Mouse (Mus musculus) heart, embryonic 13.5 days (tissue): ENCODE measurements around the gene Ash1l. TPM values are rescaled to one million over a fixed set of nuclear protein-coding genes. Genes with fewer than 3 reads are reported as not detected.

Experiments
- ATAC-seq: fragments of 200-750 bp; cut with Nextera tagmentation; 2 replicates; pipeline ENCODE4 v1.8.0; 2017; ENCODE audit warnings: moderate TSS enrichment; ENCODE audit not compliant: insufficient number of reproducible peaks, low FRiP score, low TSS enrichment; ENCODE audit errors: extremely low read depth
- H3K27ac ChIP-seq: fragments of 300-500 bp; sonication (generic); replicated peaks from 2 replicates; pipeline ENCODE4 v1.5.1; 2015; ENCODE audit warnings: moderate library complexity, mild to moderate bottlenecking, inconsistent platforms
- H3K27me3 ChIP-seq: fragments of 300-500 bp; sonication (generic); replicated peaks from 2 replicates; pipeline ENCODE4 v1.6.1; 2015; ENCODE audit warnings: mild to moderate bottlenecking, inconsistent platforms
- H3K36me3 ChIP-seq: fragments of 300-500 bp; sonication (generic); 2 replicates; pipeline ENCODE4 v1.6.1; 2015; ENCODE audit warnings: mild to moderate bottlenecking, inconsistent platforms
- H3K4me1 ChIP-seq: fragments of 300-500 bp; sonication (generic); 2 replicates; pipeline ENCODE4 v1.6.1; 2015; ENCODE audit warnings: inconsistent platforms
- H3K4me2 ChIP-seq: fragments of 300-500 bp; sonication (generic); 2 replicates; pipeline ENCODE4 v1.6.1; 2015; ENCODE audit warnings: inconsistent platforms, mild to moderate bottlenecking, moderate library complexity
- H3K4me3 ChIP-seq: fragments of 300-500 bp; sonication (generic); 2 replicates; pipeline ENCODE4 v1.5.1; 2015; ENCODE audit warnings: moderate library complexity, mild to moderate bottlenecking, inconsistent platforms
- H3K9ac ChIP-seq: fragments of 300-500 bp; sonication (generic); 2 replicates; pipeline ENCODE4 v1.6.1; 2015; ENCODE audit warnings: inconsistent platforms, mild to moderate bottlenecking, moderate library complexity
- H3K9me3 ChIP-seq: fragments of 300-500 bp; sonication (generic); 2 replicates; pipeline ENCODE4 v1.6.1; 2016; ENCODE audit warnings: inconsistent platforms
- WGBS: fragments of 180-500 bp; shearing (Covaris S2); methylation state at CpG from one replicate; pipeline ENCODE4 v1.1.7; 2015; ENCODE audit warnings: mixed read lengths; 5-methylcytosine and 5-hydroxymethylcytosine counted together
- polyA plus RNA-seq: library from polyadenylated mRNA; unstranded; fragments of >200 nt; fragmentation: Nextera tagmentation; extraction: Ambion mirVana; gene quantifications from 2 replicates; pipeline ENCODE4 v1.2.1, GENCODE M21; 2015

The Ash1l gene
- polyA plus RNA-seq = 12.4 and 12.8 TPM in 2 replicates

DNA sequence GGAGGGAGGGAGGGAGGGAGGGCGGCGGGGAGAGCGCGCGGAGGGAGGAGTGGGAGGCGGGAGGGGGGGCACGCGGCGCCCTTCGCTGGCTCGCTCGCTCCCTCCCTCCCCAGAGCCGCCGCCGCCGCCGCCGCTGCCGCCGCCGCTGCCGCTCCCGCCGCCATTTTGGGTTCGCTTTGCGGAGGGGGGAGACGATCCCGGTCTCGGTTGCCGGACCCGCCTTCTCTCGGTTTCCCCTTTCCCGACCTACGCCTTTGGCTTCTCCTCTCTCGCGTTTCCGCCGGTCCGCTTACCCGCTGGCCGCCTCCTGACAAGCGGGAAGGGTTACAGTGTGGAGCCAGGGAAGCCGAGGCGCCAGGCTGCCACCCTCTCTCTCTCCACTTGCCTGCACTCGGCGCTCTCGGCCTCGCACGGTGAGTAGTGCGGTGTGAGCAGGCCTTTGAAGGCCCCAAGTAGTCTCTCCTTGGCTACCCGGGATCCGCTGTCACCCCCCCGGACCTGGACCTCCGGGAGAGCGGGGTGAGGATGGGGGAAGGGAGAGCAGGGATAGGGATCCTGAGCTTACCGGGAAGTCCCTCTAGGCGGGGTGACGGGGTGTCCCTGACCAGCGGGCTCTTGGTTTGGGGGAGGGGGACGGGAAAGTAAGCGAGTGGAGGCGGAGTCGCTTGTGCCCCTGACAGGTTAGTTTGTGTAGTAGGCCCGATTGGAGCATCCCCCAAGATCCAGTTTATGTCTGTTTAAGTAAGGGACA lies at the start of gene Ash1l, which contains the start of gene Dap3:
TSS of gene Ash1l (plus strand) at position 47 of the 751 bp plus-strand sequence.
TSS of gene Dap3 (minus strand) at position 606 of the 751 bp plus-strand sequence.
- no peaks in the 10 kb centered on the region for H3K27me3 ChIP-seq
- no peaks in the 10 kb centered on the region for H3K9me3 ChIP-seq
- ATAC-seq = peak; percentile 66
- WGBS = under 1% methylated on average over 37 of the region's 64 CpGs
- peak within 1 kb of the TSS; percentile 99 for H3K9ac ChIP-seq
- H3K4me3 ChIP-seq = peak within 1 kb of the TSS; percentile 95
- H3K4me2 ChIP-seq = peak within 1 kb of the TSS; percentile 80
- no peaks in the 10 kb centered on the region for H3K36me3 ChIP-seq
- peak within 1 kb of the TSS; percentile 100 for H3K27ac ChIP-seq
- H3K4me1 ChIP-seq = peaks cover 45% of the 10 kb centered on the region

DNA sequence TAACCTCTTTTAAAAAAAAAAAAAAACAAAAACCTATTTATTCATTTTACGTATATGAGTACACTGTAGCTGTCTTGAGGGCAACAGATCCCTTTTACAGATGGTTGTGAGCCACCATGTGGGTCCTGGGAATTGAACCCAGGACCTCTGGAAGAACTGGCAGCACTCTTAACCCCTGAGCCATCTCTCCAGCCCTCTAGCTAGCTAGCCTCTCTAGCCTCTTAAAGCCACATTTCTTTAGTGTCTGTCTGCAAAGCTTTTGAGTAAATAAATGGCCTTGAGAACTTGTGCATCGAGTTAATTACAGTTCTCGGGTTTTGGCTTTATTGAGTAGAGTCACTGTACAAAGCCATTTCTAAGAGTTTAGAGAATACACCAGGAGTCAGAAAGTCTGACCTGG lies 45.6 kb upstream of the Ash1l start:
- Histone ChIP-seq H3K36me3 (peaks cover 95% of the 10 kb centered on the region), H3K4me2 (no peak overlapping the region), H3K27ac (no peak overlapping the region), H3K4me1 (no peaks in the 10 kb centered on the region), H3K9ac (no peak overlapping the region), H3K27me3 (no peaks in the 10 kb centered on the region), H3K9me3 (no peaks in the 10 kb centered on the region), H3K4me3 (no peak overlapping the region)
- no peak for ATAC-seq
- WGBS = 89% methylated on average over 3 of the region's 3 CpGs

DNA sequence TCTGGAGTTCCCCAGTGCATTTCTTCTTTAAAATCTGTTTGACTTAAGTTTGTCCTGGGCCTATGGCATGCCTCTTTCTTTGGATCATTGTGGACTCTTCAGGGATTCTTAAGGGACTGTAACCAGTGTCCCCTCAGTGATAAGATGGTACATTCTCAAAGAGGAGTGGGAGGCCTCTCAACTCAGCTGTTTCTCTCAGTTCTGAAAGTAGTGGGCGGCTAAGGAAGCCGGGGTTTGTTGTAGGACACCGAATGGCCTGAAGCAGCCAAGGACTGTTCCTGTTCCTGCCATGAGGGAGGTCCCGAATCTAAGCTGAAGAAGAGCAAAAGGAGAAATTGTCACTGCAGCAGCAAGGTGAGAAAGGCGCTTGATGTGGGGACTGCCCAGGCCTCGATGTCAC lies 45.2 kb upstream of the Ash1l start:
- Histone ChIP-seq H3K36me3 (peaks cover 97% of the 10 kb centered on the region), H3K4me1 (no peaks in the 10 kb centered on the region), H3K9ac (no peak overlapping the region), H3K9me3 (no peaks in the 10 kb centered on the region), H3K4me3 (no peak overlapping the region), H3K27ac (no peak overlapping the region), H3K4me2 (no peak overlapping the region), H3K27me3 (no peaks in the 10 kb centered on the region)
- ATAC-seq = no peak
- 83% methylated on average over 6 of the region's 6 CpGs for WGBS

DNA sequence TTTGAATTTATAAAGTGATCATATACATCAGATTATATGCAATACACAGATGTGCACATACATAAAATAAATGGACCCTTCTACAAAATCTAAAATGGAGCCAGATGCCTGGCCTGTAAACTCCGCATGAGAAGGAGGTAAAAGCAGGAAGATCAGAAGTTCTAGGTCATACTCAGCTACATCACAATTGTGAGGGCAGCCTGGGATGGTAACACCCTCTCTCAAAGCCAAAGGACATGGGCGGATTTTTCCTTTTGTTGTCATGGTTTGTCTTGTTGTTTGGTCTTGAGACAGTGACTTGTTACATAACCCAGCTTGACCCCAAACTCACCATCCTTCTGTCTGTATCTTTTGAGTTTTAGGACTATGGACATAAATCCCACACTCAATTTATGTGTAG lies 44.7 kb upstream of the Ash1l start:
- Histone ChIP-seq H3K27me3 (no peaks in the 10 kb centered on the region), H3K9me3 (no peaks in the 10 kb centered on the region), H3K4me3 (no peak overlapping the region), H3K36me3 (peaks cover 98% of the 10 kb centered on the region), H3K4me2 (no peak overlapping the region), H3K4me1 (no peaks in the 10 kb centered on the region), H3K27ac (no peak overlapping the region), H3K9ac (no peak overlapping the region)
- no peak for ATAC-seq
- 86% methylated on average over 2 of the region's 2 CpGs for WGBS

DNA sequence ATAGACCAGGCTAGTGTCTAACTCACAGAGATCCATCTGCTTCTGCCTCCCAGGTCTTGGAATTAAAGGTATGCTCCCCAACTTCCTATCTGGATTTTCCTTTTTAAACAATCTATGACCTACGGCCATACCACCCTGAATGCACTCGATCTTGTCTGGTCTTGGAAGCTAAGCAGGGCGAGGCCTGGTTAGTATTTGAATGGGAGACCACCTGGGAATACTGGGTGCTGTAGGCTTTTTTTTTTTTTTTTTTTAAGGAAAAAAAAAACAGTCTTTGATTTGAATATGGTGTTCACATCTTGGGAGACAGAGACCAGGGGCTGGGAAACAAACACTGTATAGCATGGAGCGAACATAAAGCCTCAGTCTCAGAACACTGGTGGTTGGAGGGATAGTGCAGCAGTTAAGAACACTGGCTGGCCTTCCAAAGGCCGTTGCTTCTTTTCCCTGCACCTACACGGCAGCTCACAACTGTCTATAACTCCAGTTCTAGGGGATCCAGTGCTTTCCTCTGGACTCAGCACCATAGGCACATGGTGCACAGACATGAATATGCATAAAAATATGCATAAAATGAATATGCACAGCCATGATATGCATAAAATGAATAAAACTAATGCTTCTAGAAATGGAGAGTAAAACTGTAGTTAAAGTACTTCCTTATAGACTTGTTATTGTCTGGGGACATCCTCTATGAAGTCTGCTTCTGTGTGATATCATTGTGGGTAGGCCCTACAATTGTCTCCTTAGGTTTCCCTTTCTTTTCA lies 43.8 kb upstream of the Ash1l start:
- no peak overlapping the region for H3K9ac ChIP-seq
- H3K36me3 ChIP-seq = peaks cover 100% of the 10 kb centered on the region
- no peaks in the 10 kb centered on the region for H3K9me3 ChIP-seq
- no peak overlapping the region for H3K27ac ChIP-seq
- H3K4me1 ChIP-seq = no peaks in the 10 kb centered on the region
- no peak overlapping the region for H3K4me3 ChIP-seq
- ATAC-seq = no peak
- no peaks in the 10 kb centered on the region for H3K27me3 ChIP-seq
- no peak overlapping the region for H3K4me2 ChIP-seq
- WGBS = 85% methylated on average over 6 of the region's 6 CpGs

DNA sequence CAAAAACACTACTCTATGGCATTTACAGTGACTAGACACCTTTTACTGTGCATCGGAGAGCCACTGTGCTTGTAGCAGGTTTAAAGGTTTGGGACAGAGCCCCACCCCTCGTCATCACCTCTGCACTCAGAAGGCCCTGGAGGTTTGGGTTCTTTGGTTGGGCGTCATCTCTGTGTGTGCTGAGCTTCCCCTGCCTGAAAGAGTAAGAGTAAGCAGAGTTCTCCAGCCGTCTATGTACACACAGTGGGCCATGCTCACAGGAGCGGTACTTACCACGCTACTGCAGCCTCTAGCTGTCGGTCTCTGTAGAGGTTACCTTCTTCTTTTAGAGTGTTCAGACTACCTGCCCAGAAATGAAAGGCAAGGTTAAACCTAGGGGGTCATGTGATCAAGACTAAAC lies 37.8 kb upstream of the Ash1l start:
- H3K36me3 ChIP-seq = peaks cover 54% of the 10 kb centered on the region
- no peaks in the 10 kb centered on the region for H3K27me3 ChIP-seq
- peak overlapping the region; percentile 82 for H3K4me2 ChIP-seq
- ATAC-seq = no peak
- H3K9ac ChIP-seq = no peak overlapping the region
- 84% methylated on average over 7 of the region's 7 CpGs for WGBS
- peak overlapping the region; percentile 83 for H3K4me3 ChIP-seq
- no peak overlapping the region for H3K27ac ChIP-seq
- peaks cover 15% of the 10 kb centered on the region for H3K4me1 ChIP-seq
- no peaks in the 10 kb centered on the region for H3K9me3 ChIP-seq

DNA sequence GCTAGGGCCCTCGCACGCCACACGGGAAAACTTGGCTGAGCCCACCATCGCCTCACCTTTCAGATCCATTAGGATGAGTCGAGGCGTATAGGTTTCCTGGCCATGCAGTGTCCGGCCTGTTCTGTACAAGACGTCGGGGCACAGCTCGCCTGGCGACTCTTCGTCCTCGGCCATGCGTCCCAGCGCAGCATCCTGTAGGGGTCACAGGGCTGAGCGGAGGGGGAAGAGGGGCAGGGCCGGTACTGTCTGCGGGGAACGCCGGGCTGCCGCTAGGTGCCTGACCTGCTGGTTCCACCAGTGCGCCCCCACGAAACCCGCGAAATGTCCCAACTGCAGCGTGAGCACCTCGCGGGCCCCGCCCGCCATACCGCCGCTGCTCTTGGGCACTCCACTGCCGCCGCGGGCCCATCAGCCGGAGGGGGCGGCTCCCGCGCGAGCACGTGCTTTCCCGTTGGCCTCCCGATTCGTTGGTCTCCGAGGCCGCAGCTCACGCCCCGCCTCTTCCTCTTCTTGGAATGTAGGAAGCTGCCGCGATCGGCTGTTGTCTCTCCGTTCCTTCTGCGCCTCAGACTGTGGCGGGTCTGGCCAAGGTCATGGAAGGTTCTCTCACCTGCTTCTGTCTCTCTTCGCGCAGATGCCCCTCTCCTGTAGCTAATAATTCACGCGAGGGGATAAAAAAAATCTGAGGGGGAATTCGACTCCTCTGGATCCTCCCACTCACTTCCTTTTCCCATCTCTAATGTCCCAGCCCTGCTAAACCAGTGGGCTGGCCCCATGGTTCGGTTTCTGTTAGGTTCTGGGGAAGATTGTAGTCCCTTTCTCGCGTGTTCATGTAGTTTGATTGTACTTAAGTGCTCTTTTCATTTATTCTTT lies 36.7 kb upstream of the Ash1l start, which contains the start of gene Msto1:
TSS of gene Msto1 (minus strand) at position 489 of the 873 bp plus-strand sequence.
- Histone ChIP-seq H3K27me3 (no peaks in the 10 kb centered on the region), H3K36me3 (peaks cover 43% of the 10 kb centered on the region), H3K9me3 (no peaks in the 10 kb centered on the region), H3K4me2 (peak within 1 kb of the TSS; percentile 82), H3K9ac (peak within 1 kb of the TSS; percentile 86), H3K4me1 (peaks cover 15% of the 10 kb centered on the region), H3K27ac (peak within 1 kb of the TSS; percentile 94), H3K4me3 (peak within 1 kb of the TSS; percentile 83)
- WGBS = under 1% methylated on average over 58 of the region's 62 CpGs
- peak; percentile 96 for ATAC-seq

DNA sequence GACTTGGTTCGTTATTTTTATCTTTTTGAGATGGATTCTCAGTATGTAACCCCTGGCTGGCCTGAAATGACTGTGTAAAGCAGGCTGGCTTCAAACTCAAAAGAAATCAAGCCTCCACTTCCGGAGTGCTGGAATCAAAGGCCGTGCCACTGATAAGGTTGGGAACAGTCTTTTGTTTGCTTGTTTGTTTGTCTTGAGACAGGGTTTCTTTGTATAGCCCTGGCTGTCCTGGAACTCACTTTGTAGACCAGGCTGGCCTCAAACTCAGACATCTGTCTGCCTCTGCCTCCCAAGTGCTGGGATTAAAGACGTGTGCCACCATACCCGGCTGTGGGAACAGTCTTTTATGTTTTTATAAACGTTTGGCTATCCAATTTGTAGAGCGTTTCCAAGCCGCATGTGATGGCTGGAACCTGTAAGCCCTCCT lies 36.0 kb upstream of the Ash1l start:
- WGBS = 28% methylated on average over 8 of the region's 8 CpGs
- Histone ChIP-seq H3K4me2 (peak overlapping the region; percentile 82), H3K4me3 (peak overlapping the region; percentile 83), H3K27ac (peak overlapping the region; percentile 94), H3K9ac (peak overlapping the region; percentile 86), H3K9me3 (no peaks in the 10 kb centered on the region), H3K36me3 (peaks cover 36% of the 10 kb centered on the region), H3K27me3 (no peaks in the 10 kb centered on the region), H3K4me1 (peaks cover 15% of the 10 kb centered on the region)
- no peak for ATAC-seq

DNA sequence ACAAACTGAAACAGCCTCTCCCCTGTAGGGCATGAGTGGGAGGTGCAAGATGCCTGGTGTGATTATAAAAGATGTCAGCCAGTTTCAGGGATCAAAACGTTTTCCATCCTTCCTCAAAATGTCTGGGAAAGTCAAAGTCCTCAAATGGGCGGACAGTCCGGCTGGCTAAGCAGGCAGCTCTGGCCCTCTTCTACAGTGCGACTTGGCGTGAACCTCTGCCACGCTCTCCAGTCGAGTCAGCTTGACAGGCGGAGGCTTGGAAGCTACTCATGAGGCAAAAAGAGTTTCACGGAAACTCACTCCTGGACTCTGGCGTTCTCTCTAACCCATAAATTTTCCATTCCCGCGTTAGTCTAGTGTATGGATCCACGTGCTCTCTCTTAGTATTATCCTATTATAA lies 31.4 kb upstream of the Ash1l start:
- Histone ChIP-seq H3K27ac (no peak overlapping the region), H3K27me3 (no peaks in the 10 kb centered on the region), H3K4me1 (peaks cover 24% of the 10 kb centered on the region), H3K9ac (no peak overlapping the region), H3K9me3 (0 out of 2 replicates have a peak, but pooled peaks cover 9% of the 10 kb centered on the region), H3K4me2 (no peak overlapping the region), H3K36me3 (peaks cover 44% of the 10 kb centered on the region), H3K4me3 (no peak overlapping the region)
- 78% methylated on average over 13 of the region's 13 CpGs for WGBS
- ATAC-seq = no peak

DNA sequence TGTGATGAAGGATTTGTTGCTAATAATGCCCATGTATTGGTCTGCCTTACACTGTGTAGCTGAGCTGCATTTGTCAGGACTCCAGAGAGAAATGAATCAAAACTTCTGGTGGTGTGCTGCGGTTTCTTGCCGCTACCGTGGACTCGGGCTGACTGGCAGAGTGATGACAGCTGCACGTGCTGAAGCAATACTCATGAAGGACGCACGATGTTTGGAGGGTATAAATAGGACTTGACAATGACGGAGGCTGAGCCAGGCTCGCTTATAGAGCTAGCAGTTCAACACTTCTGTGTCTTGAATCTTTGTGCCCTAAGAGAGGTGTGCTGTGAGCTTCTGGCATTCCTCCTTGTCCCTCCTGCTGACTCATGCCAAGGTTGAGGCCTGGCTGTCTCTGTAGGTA lies 29.0 kb upstream of the Ash1l start:
- Histone ChIP-seq H3K27me3 (no peaks in the 10 kb centered on the region), H3K4me1 (peaks cover 32% of the 10 kb centered on the region), H3K4me2 (no peak overlapping the region), H3K9me3 (0 out of 2 replicates have a peak, but pooled peaks cover 9% of the 10 kb centered on the region), H3K36me3 (peaks cover 65% of the 10 kb centered on the region), H3K9ac (no peak overlapping the region), H3K4me3 (no peak overlapping the region), H3K27ac (0 out of 2 replicates have a peak overlapping the region, but pooled peaks have one; percentile 14)
- no peak for ATAC-seq
- WGBS = 61% methylated on average over 9 of the region's 9 CpGs
